Mouse (Mus musculus): ENCODE results near the gene Mdga2. TPM values are rescaled to one million over a fixed set of nuclear protein-coding genes. Genes with fewer than 3 reads are reported as not detected.

The Mdga2 gene
- total RNA-seq, 2 experiments from 2014 or later = 0.20 to 0.64 TPM

GRCm38 (mm10) chr12:67056621-67057020 is 165.7 kb downstream of the Mdga2 start:
- no peak for DNase-seq

DNA sequence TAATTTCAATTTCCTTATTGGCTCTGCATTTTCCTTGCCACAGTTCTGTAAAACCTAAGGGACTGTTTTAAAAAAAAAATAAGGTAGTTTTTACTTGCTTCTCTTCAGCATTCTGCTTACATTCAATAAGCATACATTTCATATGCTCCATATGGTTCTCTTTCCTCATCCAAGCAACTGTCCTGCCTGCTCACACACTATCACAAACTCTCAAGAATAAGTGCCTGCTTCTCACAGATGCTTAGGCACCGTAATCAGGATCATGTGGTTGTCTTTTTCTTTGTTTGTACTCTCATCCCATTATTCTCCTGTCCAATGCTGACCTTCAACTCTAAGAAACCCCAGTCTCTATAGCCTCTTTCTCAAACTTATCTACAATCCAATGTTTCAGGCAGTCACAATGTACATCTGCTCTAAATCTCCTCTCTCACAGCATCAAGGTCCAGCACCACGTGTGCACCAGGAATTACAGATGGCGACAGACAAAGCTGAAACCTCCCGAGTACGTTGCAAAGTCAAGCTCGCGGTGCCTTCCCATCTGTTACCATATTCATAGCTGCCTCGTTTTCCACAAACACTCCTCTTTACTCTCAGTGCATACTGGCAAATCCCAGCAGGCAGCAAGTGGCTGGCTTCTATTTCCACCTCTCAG is 177.1 kb downstream of the Mdga2 start:
- DNase-seq = no peak

DNA sequence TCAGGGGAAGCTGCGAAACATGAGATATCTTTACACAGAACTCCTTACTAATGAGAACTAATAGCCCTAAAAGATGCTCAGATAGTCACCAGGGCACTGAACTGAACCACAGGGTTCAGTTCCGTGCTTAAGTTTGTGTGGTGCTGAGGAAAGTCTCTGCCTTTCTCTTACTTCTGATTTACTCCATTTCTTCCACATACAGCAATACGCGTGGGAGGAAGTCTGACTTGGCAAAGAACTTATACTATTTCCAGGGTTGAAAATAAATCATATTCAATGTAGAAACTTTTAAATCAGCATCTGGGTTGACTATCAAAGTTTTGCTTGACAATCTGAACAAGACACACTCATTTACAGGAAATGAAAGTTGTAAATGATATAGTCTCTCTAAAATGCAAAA is 180.5 kb downstream of the Mdga2 start:
- DNase-seq = no peak

GRCm38 (mm10) chr12:67035509-67036261 is 186.7 kb downstream of the Mdga2 start:
- DNase-seq = no peak

- no peak for DNase-seq
These were observed 205.2 kb downstream of the Mdga2 start for GRCm38 (mm10) chr12:67017192-67017591.

- no peak for DNase-seq
These were observed 211.0 kb downstream of the Mdga2 start for GRCm38 (mm10) chr12:67011368-67011767.

- DNase-seq = no peak
These were observed 212.0 kb downstream of the Mdga2 start for GRCm38 (mm10) chr12:67010318-67010717.

DNA sequence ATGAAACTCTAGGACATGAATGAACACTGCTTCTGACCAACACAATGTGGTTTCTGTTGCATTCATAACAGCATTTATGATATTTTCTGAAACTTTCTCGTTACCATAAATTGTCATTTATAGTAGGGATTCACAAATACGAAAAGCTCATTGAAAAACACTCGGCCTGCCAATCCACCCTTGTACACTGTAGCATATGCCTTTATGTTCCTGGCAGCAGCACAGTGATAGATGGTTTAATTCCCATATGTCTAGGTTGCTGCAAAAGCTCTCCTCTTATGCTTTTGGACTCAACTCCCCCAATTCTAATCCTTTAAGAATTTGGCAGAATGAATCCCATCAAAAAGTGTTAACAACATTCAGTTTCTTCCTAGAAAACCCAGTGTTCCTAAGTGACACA is 213.2 kb downstream of the Mdga2 start:
- DNase-seq = no peak

- no peak for DNase-seq
These were observed 268.2 kb downstream of the Mdga2 start for GRCm38 (mm10) chr12:66954129-66954528.

GRCm38 (mm10) chr12:66915741-66916140 is 306.6 kb downstream of the Mdga2 start:
- no peak for DNase-seq

DNA sequence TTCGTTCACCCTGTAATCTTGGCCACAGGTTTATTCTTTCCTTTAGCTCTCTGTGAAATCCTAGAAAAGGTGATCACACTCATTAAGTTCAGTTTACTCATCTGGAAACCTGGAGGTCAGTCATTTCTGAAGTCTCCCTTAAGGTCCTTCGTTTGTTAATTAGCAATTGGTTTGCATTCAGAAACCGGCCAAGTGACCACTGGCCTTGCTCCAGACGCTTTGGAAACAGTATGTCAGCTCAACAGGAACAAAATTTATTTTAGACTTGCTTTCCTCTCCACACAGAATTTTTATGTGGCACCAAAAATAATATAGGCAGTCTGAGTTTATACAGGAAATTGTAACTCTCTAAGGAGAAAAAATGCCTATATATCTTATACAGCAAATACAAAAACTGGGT is 323.0 kb downstream of the Mdga2 start:
- no peak for DNase-seq

GRCm38 (mm10) chr12:66896790-66897189 is 325.6 kb downstream of the Mdga2 start:
- DNase-seq = no peak

DNA sequence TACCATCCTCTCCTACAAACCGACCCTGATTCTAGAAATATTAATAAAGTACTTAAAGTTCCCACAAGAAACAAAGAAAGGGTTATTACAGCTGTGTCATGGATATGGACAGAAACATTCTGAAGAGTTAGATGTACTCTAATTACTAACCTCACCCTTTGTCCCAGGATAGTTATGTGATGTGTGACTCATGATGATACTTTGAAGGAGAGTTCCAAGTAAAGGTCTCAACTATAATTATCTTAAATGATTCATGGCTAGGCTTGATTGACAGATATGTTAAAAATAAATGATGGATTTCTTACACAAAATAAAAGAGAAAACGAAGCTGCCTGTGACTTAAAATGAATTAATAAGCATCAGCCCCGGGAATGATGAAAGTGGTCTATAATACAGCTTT is 332.1 kb downstream of the Mdga2 start:
- no peak for DNase-seq

DNA sequence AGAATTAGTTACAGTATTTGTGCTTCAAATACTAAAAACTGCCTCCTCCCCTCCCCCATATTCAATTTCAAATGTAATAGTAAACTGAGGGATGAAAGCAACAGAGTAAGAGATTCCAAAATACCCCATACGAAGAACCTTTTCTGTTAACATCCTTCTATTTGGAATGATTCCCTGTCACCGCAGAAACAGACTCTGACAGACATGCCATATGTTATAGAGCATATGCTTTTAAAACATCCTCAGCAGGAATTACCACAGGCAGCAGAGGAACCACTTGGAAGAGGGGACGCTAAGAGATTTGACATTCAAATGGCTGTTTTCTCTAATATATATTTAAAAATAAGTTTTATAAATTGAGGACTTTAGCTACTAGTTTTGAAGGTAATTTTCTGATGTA is 333.1 kb downstream of the Mdga2 start:
- no peak for DNase-seq

GRCm38 (mm10) chr12:66888636-66889035 is 333.7 kb downstream of the Mdga2 start:
- DNase-seq = no peak

DNA sequence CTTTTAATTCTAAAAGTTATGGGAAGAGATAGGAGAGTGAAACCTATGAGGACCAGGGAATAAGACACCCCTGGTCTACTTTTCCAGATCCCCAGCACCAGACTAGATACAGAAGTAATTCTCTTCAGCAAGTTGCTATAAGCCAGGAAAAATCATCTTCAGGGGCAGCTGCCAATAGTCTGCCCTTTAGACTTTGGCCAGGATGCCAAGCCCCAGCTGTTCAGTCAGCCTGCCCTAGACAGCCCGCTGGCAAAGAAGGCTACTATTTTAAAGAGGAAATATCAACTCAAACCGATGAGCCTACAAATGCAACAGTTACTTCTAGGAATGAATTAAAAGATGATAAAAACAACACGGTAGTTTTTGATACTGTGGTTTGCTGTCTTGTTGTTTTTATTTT is 356.1 kb downstream of the Mdga2 start:
- DNase-seq = no peak

- no peak for DNase-seq
These were observed 369.2 kb downstream of the Mdga2 start for GRCm38 (mm10) chr12:66853167-66853566.

GRCm38 (mm10) chr12:66840336-66840735 is 382.0 kb downstream of the Mdga2 start:
- DNase-seq = no peak

GRCm38 (mm10) chr12:66755653-66756052 is 466.7 kb downstream of the Mdga2 start:
- DNase-seq = no peak

- no peak for DNase-seq
These were observed 487.8 kb downstream of the Mdga2 start for GRCm38 (mm10) chr12:66734536-66734935.

GRCm38 (mm10) chr12:66724474-66724873 is 497.9 kb downstream of the Mdga2 start:
- no peak for DNase-seq

DNA sequence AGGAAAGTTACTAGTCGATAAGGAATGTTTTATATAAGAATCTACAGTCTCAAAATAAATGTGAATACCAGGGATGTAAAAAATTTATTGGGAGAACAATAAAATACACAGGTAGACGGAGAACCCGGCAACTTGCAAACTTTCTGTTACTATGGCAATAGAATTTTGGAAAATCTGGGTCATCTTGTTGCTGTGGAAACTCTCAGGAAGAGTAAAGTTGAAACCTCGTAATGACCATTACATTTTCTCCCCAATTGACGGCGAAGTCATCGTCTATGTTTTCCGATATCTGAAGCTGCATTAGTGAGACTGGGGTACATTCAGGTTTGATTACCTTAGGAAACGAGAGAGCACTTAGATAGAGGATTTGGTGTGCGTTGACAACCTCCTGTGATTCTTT is 514.0 kb downstream of the Mdga2 start:
- no peak for DNase-seq

GRCm38 (mm10) chr12:66707431-66707830 is 514.9 kb downstream of the Mdga2 start:
- DNase-seq = no peak

DNA sequence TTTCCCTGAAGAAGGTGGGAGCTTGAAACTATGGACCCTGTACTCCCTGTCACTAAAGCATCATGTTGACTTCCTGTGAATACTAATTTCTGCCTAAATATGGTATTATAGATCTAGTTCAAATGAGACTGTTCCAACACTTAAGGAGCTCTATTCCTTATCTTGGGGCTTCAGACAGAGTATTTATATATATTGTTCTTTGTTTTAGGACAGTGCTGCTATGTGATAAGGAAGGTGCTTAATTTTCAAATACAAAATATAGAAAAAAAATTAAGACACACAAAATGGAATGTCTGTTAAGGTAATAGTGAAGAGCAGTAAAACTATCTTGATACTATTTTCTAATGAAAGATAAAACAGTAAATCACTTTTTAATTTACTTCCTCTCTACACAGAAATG is 517.3 kb downstream of the Mdga2 start:
- DNase-seq = no peak
